Mouse (Mus musculus) left cerebral cortex, postnatal 36 days (tissue): ENCODE results near the gene Olfr1364. TPM values are rescaled to one million over a fixed set of nuclear protein-coding genes. Genes with fewer than 3 reads are reported as not detected.
A peak's percentile ranks its signal among the peaks of the same experiment; 100 is the strongest.

Experiments
- DNase-seq, 2 experiments: peaks; one replicate each; pipeline ENCODE4 v3.0.0; 2021 to 2022; ENCODE audit warnings: low spot score in 2 of 2, mixed read lengths in 1 of 2
- intact Hi-C: fragments of 180-260 bp; cut with DNase I; formaldehyde crosslinking; loops from one replicate; pipeline ENCODE4 v1.15.1; 2025
- total RNA-seq, 2 experiments: library from RNA; stranded (reverse); gene quantifications; 2 replicates each; pipeline ENCODE4 v1.2.3; 2021

Olfr1364 gene
- not detected for total RNA-seq

DNA sequence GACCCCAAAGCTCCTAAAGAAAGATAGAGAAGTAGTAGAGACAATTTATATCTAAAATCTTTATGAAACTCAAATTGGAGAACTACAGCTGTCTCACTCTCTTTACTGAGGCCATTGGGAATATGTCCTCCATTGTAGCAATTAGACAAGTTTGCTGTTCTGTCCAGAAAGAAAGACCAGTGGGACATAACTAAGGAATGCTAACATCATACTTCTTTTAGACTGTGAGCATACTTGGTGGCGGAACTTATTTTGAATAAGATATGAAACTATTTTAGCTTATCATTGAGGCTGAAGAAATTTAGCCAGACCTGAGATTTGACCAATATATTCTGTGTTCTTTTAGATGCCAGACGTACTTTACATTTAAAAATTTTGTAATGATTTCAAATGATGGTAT is at the start of gene Olfr1364:
Gene Olfr1364, minus strand, starts transcription at position 101 of the 400 bp plus-strand sequence.
- DNase-seq = no peak
- intact Hi-C loops = no loop called here

DNA sequence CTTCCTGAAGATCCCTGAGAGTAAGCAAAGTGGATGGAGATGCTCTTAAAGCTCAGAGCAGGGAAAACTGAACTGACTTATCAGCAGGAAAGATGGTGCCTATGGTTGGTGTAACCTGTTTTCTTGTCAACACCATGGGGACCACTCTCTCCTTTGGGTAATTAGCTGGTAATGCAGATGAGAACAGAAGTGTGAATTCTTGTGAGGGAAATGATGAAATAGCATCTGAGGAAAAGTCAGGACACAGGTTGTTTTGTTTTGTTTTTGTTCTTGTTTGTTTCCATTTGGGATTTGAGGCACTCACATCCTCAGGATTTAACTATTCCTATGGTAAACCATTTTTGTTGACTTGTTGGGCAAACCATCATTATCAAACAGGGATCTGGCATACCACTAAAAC is 32.4 kb upstream of the Olfr1364 start, which contains the start of gene Olfr1362:
Gene Olfr1362, minus strand, starts transcription at position 101 of the 400 bp plus-strand sequence.
- DNase-seq = no peak
- intact Hi-C loops = no loop called here

DNA sequence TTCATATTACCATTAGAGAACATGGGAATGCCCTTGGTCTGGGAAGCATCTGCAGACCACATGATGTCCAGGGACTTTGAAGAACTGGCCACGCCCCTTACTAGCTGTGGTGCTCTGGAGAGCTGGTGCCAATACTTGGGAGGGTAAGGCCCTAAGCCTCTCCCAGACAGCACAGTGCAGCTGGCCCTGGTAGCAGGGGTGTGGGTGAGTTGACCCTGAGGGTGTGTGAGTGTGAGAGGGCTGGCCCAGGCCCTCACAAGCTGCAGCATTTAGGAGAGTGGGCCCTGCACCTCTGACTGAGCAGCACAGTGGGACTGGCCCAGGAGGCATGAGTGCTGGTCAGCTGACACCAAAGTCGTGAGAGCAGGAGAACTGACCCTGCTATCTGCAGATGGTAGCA is 10.1 kb upstream of the Olfr1364 start:
- intact Hi-C loops = no loop called here
- DNase-seq = no peak

DNA sequence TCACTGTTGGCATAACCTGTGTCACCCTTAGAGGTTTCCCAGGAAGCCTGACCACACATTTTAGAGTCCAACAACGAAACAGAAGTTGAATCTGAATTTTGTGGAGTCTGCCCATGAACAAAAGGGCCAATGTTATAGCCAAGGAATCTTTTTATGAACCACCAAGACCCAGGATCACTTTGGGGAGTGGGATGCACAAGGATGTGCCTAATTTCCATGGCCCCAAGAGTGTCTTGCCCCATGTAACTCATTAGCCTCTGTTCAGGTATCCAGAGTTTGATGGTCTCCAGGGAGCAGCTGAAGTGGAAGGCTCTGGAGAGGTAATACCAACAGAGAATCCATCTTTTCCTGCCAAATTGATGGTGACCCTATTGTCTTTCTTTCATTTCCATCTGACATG is 21.8 kb downstream of the Olfr1364 start, which contains the start of gene Olfr1535:
Gene Olfr1535, minus strand, starts transcription at position 101 of the 400 bp plus-strand sequence.
- DNase-seq = no peak
- intact Hi-C loops = no loop called here

DNA sequence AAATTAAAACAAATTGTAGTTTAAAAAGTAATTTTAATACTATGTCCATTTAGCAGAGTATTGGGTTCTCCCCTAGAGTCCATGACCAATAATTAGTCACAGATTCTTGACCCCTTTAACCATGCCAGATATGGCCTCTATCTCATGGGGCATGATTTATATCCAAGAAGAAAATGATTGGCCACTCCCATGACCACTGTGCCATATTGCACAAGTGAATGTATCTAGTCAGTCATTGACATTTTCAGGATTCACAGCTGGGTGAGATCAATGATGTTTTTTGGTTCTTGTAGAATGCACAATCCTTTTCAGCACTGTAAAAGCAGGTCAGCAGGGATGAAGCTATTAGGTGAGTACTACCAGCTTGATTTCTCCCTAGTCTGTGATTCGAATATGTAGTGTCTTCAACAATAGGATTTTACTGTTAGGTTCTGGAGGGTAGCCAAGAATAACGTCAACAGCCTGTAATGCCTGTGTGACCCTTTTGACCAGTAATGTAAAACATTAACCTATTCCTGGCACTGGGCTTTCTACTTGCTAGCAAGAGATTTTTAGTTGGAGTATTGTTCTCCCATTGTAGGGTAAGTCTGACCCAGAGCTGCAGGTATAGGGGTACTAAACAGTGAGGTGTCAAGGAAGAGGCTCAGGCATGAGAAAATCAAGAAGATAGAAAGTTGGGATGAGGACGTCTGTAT is 31.0 kb downstream of the Olfr1364 start:
- intact Hi-C loops = no loop called here
- DNase-seq = no peak

DNA sequence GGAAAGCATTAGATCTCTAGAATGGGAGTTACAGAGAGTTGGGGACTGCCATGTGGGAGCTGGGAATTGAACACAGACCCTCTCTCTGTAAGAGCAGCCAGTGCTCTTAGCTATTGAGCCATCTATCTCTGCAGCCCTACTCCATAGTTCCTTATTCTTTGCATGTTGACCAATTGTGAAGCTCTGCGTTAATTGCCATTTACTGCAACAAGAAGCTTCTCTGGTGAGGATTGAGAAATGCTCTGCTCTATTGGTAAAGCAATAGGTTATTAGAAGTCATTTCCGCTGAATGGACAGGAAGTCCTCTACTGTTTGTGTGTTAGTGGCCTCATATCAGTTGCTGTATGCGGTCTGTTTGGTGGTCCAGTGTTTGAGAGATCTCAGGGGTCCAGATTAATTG is 32.1 kb downstream of the Olfr1364 start:
- intact Hi-C loops = no loop called here
- no peak for DNase-seq

DNA sequence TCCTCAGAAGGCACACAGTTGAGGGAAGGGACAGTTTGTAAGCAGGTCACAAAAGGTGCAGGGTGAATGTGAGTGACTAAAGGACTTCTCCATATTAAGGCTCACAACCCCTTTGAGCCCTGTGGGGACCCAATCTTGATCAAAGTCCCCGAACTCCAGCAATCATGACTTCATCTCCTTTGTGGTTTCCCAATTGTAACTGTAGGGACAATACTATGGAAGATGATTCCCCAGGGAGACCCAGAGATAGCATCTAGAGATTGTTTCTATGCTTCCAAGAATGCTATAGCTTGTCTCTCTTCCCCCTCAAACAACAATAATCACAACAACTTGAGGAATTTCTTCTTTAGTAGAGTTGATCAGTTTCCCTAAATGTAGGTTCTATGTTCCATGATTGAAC is 38.9 kb downstream of the Olfr1364 start, which contains the start of gene Olfr1366:
Gene Olfr1366, minus strand, starts transcription at position 101 of the 400 bp plus-strand sequence.
- intact Hi-C loops = no loop called here

DNA sequence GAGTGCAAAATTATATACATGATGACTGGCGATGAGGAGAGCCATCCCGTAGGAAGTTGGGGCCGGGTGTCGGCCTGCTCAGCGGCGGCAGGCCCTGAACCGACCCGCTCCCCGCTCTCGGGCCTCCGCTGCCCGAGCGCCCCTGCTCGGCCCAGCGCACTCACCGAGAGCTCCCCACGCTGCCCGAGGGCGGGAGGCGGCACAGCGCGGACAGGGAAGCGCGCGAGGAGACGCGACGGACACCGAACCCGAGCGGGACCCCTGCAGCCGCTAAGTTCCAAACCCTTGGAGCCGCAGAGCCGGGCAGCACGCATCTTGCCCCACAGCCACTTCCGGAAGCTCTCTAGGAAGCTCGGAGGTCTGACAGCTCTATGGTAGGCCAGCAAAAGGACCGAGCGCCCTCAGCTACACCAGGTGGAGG is 50.8 kb downstream of the Olfr1364 start, which contains the start of gene Zkscan8:
Gene Zkscan8, minus strand, starts transcription at position 340 of the 421 bp plus-strand sequence.
- peak; percentile 90 to 92 for DNase-seq
- intact Hi-C loops = loop anchor here (2.0 to 5.0 kb wide), 3 partner anchors 24 to 128 kb away; partner anchors contain the start of genes Gm10065, Zkscan3 and Zkscan4

More for the DNA sequence above, 38.9 kb downstream of the Olfr1364 start, which contains the start of gene Olfr1366:
- no peak for DNase-seq

DNA sequence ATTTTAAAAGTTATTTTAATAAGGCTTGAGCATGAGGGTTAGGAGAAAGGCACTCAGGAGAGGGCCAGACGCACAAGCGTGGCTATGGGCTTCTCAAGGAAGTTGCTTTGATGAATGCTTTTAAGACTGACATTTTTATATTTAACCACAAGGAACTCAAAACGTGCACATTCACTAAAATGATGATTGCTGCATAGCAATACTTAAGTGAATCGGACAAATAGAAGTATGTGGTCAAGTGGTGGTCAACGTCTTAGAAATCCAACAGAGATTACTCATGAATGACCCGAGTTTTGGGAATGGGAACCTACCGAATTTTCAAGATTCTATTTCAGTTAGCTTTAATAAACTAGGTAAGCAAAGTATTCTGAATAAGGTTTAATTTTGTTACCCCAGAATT is 51.4 kb downstream of the Olfr1364 start:
- DNase-seq = no peak
- intact Hi-C loops = loop anchor here (2.0 to 5.0 kb wide), 3 partner anchors 23 to 128 kb away; partner anchors contain the start of genes Gm10065, Zkscan3 and Zkscan4

Other genes starting within 250 kb of the Olfr1364 start
- gene Olfr1367, start 234.8 kb downstream of the Olfr1364 start, total RNA-seq = not detected
- gene Zscan12, start 218.9 kb downstream of the Olfr1364 start, total RNA-seq = 1 to 10 TPM; 7.1 to 9.4 TPM
- gene Zkscan3, start 179.0 kb downstream of the Olfr1364 start, total RNA-seq = 10 to 100 TPM; 30.3 to 45.5 TPM
- 1 to 10 TPM; 1.3 to 1.9 TPM for gene Pgbd1, start 140.7 kb downstream of the Olfr1364 start, total RNA-seq
- gene Zscan26, start 128.0 kb downstream of the Olfr1364 start, total RNA-seq = 10 to 100 TPM; 43.8 to 58.5 TPM
- gene Nkapl, start 113.2 kb downstream of the Olfr1364 start, total RNA-seq = 1 to 10 TPM; 1.4 to 1.7 TPM
- 1 to 10 TPM; 7.5 to 7.6 TPM for gene Zkscan4, start 102.9 kb downstream of the Olfr1364 start, total RNA-seq
- gene Gm10065, start 102.3 kb downstream of the Olfr1364 start, total RNA-seq = not detected
- gene AK157302, start 86.5 kb downstream of the Olfr1364 start, total RNA-seq = 10 to 100 TPM; 20.5 to 25.5 TPM
- gene Gm11273, start 80.3 kb downstream of the Olfr1364 start, total RNA-seq = 10 to 100 TPM; 56.4 to 67.0 TPM
- 10 to 100 TPM; 15.9 to 18.1 TPM for gene Zkscan8, start 50.6 kb downstream of the Olfr1364 start, total RNA-seq
- not detected for gene Olfr1366, start 39.0 kb downstream of the Olfr1364 start, total RNA-seq
- not detected for gene Olfr1535, start 21.9 kb downstream of the Olfr1364 start, total RNA-seq
- gene Olfr1362, start 32.3 kb upstream of the Olfr1364 start, total RNA-seq = not detected
- not detected for gene Olfr11, start 60.8 kb upstream of the Olfr1364 start, total RNA-seq
- gene Olfr1361, start 81.6 kb upstream of the Olfr1364 start, total RNA-seq = not detected
- gene Olfr1360, start 95.6 kb upstream of the Olfr1364 start, total RNA-seq = not detected
- gene Olfr1359, start 116.4 kb upstream of the Olfr1364 start, total RNA-seq = not detected
- 10 to 100 TPM; 25.8 to 35.2 TPM for gene Hist1h2bl, start 134.4 kb upstream of the Olfr1364 start, total RNA-seq
- 10 to 100 TPM; 26.5 to 66.3 TPM for gene Hist1h2ai, start 134.7 kb upstream of the Olfr1364 start, total RNA-seq
- gene Hist1h3h, start 135.9 kb upstream of the Olfr1364 start, total RNA-seq = 10 to 100 TPM; 73.2 to 76.4 TPM
- 1 to 10 TPM; 4.0 to 5.5 TPM for gene Hist1h2bm, start 140.3 kb upstream of the Olfr1364 start, total RNA-seq
- gene Hist1h4j, start 153.3 kb upstream of the Olfr1364 start, total RNA-seq = 10 to 100 TPM; 16.7 to 20.3 TPM
- 100 to 1,000 TPM; 409 to 465 TPM for gene Hist1h4k, start 168.7 kb upstream of the Olfr1364 start, total RNA-seq
- gene Hist1h2ak, start 172.1 kb upstream of the Olfr1364 start, total RNA-seq = 10 to 100 TPM; 14.8 to 15.0 TPM
- gene Hist1h2bn, start 172.4 kb upstream of the Olfr1364 start, total RNA-seq = 10 to 100 TPM in 1 of 2 experiments, 1 to 10 TPM in 1; 8.2 to 10.1 TPM
- 10 to 100 TPM in 1 of 2 experiments, 1 to 10 TPM in 1; 8.2 to 10.1 TPM for gene Hist1h1b, start 198.9 kb upstream of the Olfr1364 start, total RNA-seq
- gene Hist1h3i, start 201.6 kb upstream of the Olfr1364 start, total RNA-seq = 10 to 100 TPM; 55.4 to 73.3 TPM
- not detected for gene Hist1h2an, start 205.5 kb upstream of the Olfr1364 start, total RNA-seq
- 1 to 10 TPM; 8.0 to 8.4 TPM for gene Hist1h2bp, start 205.7 kb upstream of the Olfr1364 start, total RNA-seq
- gene Hist1h2bq, start 228.4 kb upstream of the Olfr1364 start, total RNA-seq = 10 to 100 TPM; 36.0 to 39.3 TPM
- gene Hist1h2ao, start 228.7 kb upstream of the Olfr1364 start, total RNA-seq = 10 to 100 TPM; 12.4 to 22.5 TPM
- gene Hist1h4m, start 230.0 kb upstream of the Olfr1364 start, total RNA-seq = 100 to 1,000 TPM; 258 to 294 TPM